Mouse (Mus musculus) liver, embryonic 14.5 days (tissue): Measurements from ENCODE around the gene Ncapg2.

Experiments used
- CTCF ChIP-seq: IDR thresholded peaks from 2 replicates; pipeline ENCODE4 v1.5.1; 2016; ENCODE audit warnings: antibody characterized with exemption, low read depth, control low read depth
- EP300 ChIP-seq: IDR thresholded peaks from 2 replicates; pipeline ENCODE4 v1.6.1; 2016; ENCODE audit warnings: antibody characterized with exemption, low read depth

DNA sequence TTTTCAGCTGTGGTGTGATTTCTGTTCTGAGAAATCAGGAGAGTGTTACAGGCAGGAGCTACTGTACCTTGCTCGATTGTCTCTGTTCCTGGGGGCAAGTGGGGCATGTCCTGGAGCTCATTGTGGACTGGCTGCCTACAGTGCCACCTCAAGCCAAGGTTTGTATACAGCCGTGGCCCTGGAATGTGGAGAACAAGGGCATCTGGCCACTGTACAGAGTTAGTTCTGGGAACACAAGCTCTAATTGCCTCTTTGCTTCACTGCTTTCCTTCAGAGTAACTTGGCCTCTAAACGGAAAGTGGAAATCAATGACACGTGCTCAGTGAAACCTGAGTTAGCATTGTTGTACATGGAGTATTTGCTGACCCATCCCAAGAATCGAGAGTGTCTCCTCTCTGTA is 33.4 kb downstream of the Ncapg2 start:
- no peak for TF ChIP-seq CTCF
- no peak for TF ChIP-seq EP300
